Comparison of ENCODE assay signal across 8 mouse cellular contexts in the genomic region with DNA sequence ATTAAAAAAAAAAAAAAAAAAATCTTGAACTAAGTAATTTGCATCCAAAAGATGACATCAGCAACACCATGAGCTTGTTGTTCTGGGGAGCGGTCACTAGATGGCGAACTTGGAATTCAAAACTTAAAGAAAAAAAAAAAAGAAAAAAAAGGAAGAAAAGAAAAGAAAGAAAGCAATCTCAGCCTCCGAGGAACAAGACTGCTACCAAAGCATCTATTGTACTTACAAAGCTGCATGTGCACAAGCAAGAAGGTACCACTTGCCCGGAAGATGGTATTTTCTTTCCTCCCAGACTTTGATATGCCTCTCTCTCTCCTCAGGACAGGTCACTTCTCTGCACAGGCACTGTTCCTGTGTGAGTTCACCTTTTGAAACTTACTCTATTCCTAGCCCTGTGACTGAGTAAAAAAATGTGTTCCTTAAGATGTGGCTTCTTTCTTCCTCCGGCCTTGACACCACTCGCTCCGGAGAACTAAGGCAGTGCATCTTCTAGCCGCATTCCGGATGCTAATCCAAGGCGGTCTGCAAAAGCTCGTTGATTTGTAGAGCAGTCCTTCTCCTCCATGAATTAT.
DNase-seq lines count a peak whose midpoint lies in the region; ATAC-seq and TF ChIP-seq lines count a peak whose summit lies in the region.

No protein-coding gene starts in this region.

- intact Hi-C loops in left cerebral cortex, adult 2 months (cut with DNase I) = loop anchor here (2.0 to 5.0 kb wide), 3 partner anchors 562 to 856 kb away; no protein-coding TSS in a partner anchor

- DNase-seq in A20 (ENCODE audit: low read depth, low spot score) (peak; percentile 75), ES-CJ7 (ENCODE audit: low read depth, low spot score) (peak; percentile 20)
- DNase-seq in heart, postnatal 4 days = peak; percentile 46
- peak; percentile 35 to 54 for DNase-seq in left cerebral cortex, adult 2 months (ENCODE audit: extremely low spot score in 1 of 2, low spot score in 2 of 2)
- DNase-seq in mesoderm, embryonic 11.5 days (ENCODE audit: low read depth, low spot score) = peak; percentile 58
- DNase-seq in urinary bladder, adult 2 months (ENCODE audit: low spot score) = no peak

- no peak overlapping the region for H3K27ac ChIP-seq in embryonic facial prominence, embryonic 13.5 days
- no peak overlapping the region for H3K27ac ChIP-seq in left cerebral cortex, adult 2 months
- H3K27ac ChIP-seq in stomach, embryonic 14.5 days (ENCODE audit: low read length) = no peak overlapping the region

- no peaks in the 10 kb centered on the region for H3K36me3 ChIP-seq in embryonic facial prominence, embryonic 13.5 days
- H3K36me3 ChIP-seq in stomach, embryonic 14.5 days (ENCODE audit: control insufficient read depth, insufficient read depth, low read length) = no peaks in the 10 kb centered on the region

- peak overlapping the region; percentile 59 for H3K4me2 ChIP-seq in embryonic facial prominence, embryonic 13.5 days
- H3K4me2 ChIP-seq in stomach, embryonic 14.5 days (replicated peaks; ENCODE audit: low read depth, low read length) = peak overlapping the region; percentile 41

- WGBS in embryonic facial prominence, embryonic 13.5 days = 22% methylated on average over 11 of the region's 11 CpGs
- WGBS in stomach, embryonic 14.5 days = 30% methylated on average over 11 of the region's 11 CpGs

- peak; percentile 66 for TF ChIP-seq CTCF in left cerebral cortex, adult 2 months (IDR thresholded peaks at IDR 0.05)

- H3K4me1 ChIP-seq in embryonic facial prominence, embryonic 13.5 days = peaks cover 5% of the 10 kb centered on the region
- no peaks in the 10 kb centered on the region for H3K4me1 ChIP-seq in stomach, embryonic 14.5 days (ENCODE audit: control insufficient read depth, insufficient read depth, low read length)

- ATAC-seq in embryonic facial prominence, embryonic 13.5 days (ENCODE audit: insufficient number of reproducible peaks, insufficient read depth, low FRiP score, low TSS enrichment, low read depth) = no peak
- ATAC-seq in stomach, embryonic 14.5 days (ENCODE audit: insufficient number of reproducible peaks, insufficient read depth, low FRiP score, low read depth) = no peak

- H3K9me3 ChIP-seq in embryonic facial prominence, embryonic 13.5 days = no peaks in the 10 kb centered on the region
- H3K9me3 ChIP-seq in stomach, embryonic 14.5 days (ENCODE audit: control insufficient read depth, low read depth, low read length) = no peaks in the 10 kb centered on the region

- H3K4me3 ChIP-seq in embryonic facial prominence, embryonic 13.5 days = peak overlapping the region; percentile 29
- H3K4me3 ChIP-seq in left cerebral cortex, adult 2 months = peak overlapping the region; percentile 35
- H3K4me3 ChIP-seq in stomach, embryonic 14.5 days (ENCODE audit: low read depth, low read length) = no peak overlapping the region

- peak overlapping the region; percentile 55 for H3K9ac ChIP-seq in embryonic facial prominence, embryonic 13.5 days
- no peak overlapping the region for H3K9ac ChIP-seq in stomach, embryonic 14.5 days (replicated peaks; ENCODE audit: low read depth, low read length)

- peaks cover 48% of the 10 kb centered on the region for H3K27me3 ChIP-seq in embryonic facial prominence, embryonic 13.5 days
- H3K27me3 ChIP-seq in stomach, embryonic 14.5 days (ENCODE audit: control insufficient read depth, insufficient read depth, low read length) = no peaks in the 10 kb centered on the region
